Mouse (Mus musculus) hindbrain, postnatal 0 days (tissue): Measurements from ENCODE around the gene Gnaq. TPM values are rescaled to one million over a fixed set of nuclear protein-coding genes. Genes with fewer than 3 reads are reported as not detected.

Source experiments
- ATAC-seq: fragments of 200-750 bp; cut with Nextera tagmentation; 2 replicates; pipeline ENCODE4 v1.8.0; 2017; ENCODE audit warnings: mild to moderate bottlenecking, moderate TSS enrichment, moderate library complexity
- DNase-seq: peaks from one replicate; pipeline ENCODE4 v3.0.0-alpha.2; 2015; ENCODE audit warnings: low spot score
- H3K27ac ChIP-seq: fragments of 300-500 bp; sonication (generic); 2 replicates; pipeline ENCODE4 v1.5.1; 2014; ENCODE audit warnings: mild to moderate bottlenecking
- H3K27me3 ChIP-seq: fragments of 300-500 bp; sonication (generic); 2 replicates; pipeline ENCODE4 v1.6.1; 2014; ENCODE audit warnings: low read length, mixed read lengths; ENCODE audit not compliant: insufficient read depth
- H3K36me3 ChIP-seq: fragments of 300-500 bp; sonication (generic); 2 replicates; pipeline ENCODE4 v1.6.1; 2014; ENCODE audit warnings: low read length, mixed read lengths; ENCODE audit not compliant: insufficient read depth
- H3K4me1 ChIP-seq: fragments of 300-500 bp; sonication (generic); 2 replicates; pipeline ENCODE4 v1.6.1; 2014; ENCODE audit warnings: antibody characterized with exemption, low read length, mixed read lengths; ENCODE audit not compliant: insufficient read depth
- H3K4me2 ChIP-seq: fragments of 300-500 bp; sonication (generic); 2 replicates; pipeline ENCODE4 v1.6.1; 2014; ENCODE audit warnings: low read depth, mild to moderate bottlenecking, low read length, moderate library complexity, mixed read lengths
- H3K4me3 ChIP-seq: fragments of 300-500 bp; sonication (generic); 2 replicates; pipeline ENCODE4 v1.5.1; 2014; ENCODE audit warnings: low read length
- H3K9ac ChIP-seq: fragments of 300-500 bp; sonication (generic); replicated peaks from 2 replicates; pipeline ENCODE4 v1.6.1; 2014; ENCODE audit warnings: mild to moderate bottlenecking, low read length, moderate library complexity, mixed read lengths
- H3K9me3 ChIP-seq: fragments of 300-500 bp; sonication (generic); 2 replicates; pipeline ENCODE4 v1.6.1; 2016; ENCODE audit warnings: low read length, mixed read lengths
- CTCF ChIP-seq: IDR thresholded peaks from 2 replicates; pipeline ENCODE4 v1.5.1; 2016; ENCODE audit warnings: antibody characterized with exemption, control low read depth, low read depth
- WGBS: fragments of 180-500 bp; shearing (Covaris S2); extraction: QIAGEN DNeasy Blood & Tissue Kit; methylation state at CpG from one replicate; pipeline ENCODE4 v1.1.7; 2014; 5-methylcytosine and 5-hydroxymethylcytosine counted together
- microRNA-seq, 2 experiments: library from miRNA; unstranded; fragments of <30 nt; microRNA quantifications; one replicate each; pipeline ENCODE4; 2016
- polyA plus RNA-seq: library from polyadenylated mRNA; unstranded; fragments of >200 nt; fragmentation: Nextera tagmentation; extraction: Ambion mirVana; gene quantifications from 2 replicates; pipeline ENCODE4 v1.2.1, GENCODE M21; 2015
- total RNA-seq: library from RNA; depleted of rRNA; stranded (reverse); fragments of >200 nt; gene quantifications from 2 replicates; pipeline ENCODE4 v1.2.3, GENCODE M21; 2014; rRNA removed

Gene Gnaq
- total and polyA plus RNA-seq, 2 experiments from 2014 or later, result 85.7 to 101 TPM

DNA sequence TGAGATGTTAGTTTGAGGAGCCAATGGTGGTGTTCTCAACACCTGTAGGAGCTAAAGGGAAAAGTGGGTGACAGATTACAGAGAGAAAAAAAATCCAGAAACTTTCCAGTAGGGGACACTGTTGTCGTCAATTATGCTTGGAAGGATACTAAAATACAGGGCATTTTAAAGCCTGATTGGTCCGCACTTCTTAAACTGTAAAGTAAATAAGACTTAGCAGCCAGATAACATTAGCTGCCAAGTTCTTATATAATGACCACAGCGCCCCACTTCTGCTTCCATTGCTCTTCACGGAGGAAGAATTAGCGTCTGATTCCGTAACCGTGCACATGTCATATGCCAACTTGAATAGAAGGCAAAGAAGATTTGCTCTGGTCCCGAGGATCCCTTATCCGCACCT, 302.2 kb downstream of the Gnaq start:
- DNase-seq, result peak; percentile 51
- peak overlapping the region; percentile 36 for H3K4me3 ChIP-seq
- 18% methylated on average over 9 of the region's 9 CpGs for WGBS

DNA sequence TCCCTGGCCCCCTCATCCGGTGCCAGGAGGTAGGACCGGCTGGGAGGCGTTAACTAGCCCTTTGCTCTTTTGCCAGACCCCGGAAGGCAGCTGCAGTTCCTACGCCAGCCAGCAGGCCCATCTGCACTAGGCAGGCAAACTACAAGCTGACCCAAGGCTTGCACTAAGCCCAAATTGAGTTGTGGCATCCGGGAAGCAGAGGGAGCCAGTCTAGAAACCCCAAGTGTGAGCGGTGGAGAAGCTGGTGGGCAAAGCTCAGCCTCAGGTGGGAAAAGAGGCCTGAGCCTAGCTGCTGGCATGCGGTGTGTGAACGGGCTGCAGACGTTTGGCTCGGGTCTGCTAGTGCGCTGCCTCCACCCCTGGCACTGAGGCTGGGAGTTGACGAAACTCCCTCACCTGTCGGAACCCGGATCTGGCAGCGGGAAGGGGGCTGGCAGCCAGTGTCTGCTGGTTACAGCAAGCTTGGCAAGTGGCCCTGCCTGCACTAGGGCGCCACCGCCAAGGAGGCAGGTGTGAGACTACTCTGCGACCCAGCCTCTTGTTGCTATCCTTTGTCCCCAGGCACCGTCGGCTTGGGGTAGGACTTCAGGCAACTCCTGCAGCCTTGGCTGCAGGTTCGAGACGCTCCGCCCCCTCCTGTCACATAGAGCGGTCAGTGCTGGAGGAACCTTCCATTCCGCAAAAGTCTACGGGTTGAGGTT, 303.1 kb downstream of the Gnaq start, which contains the start of gene Gna14:
TSS of gene Gna14 (plus strand) at position 232 of the 701 bp plus-strand sequence.
- no peaks in the 10 kb centered on the region for H3K36me3 ChIP-seq
- H3K4me2 ChIP-seq, result peak within 1 kb of the TSS; percentile 68
- TF ChIP-seq CTCF, result peak; percentile 84
- ATAC-seq, result peak; percentile 73
- H3K9ac ChIP-seq, result no peak within 1 kb of the TSS
- H3K4me1 ChIP-seq, result peaks cover 8% of the 10 kb centered on the region
- H3K4me3 ChIP-seq, result peak within 1 kb of the TSS; percentile 36
- H3K27ac ChIP-seq, result no peak within 1 kb of the TSS
- peak; percentile 75 for DNase-seq
- 2% methylated on average over 27 of the region's 27 CpGs for WGBS
- 0 out of 2 replicates have a peak, but pooled peaks cover 3% of the 10 kb centered on the region for H3K27me3 ChIP-seq
- no peaks in the 10 kb centered on the region for H3K9me3 ChIP-seq

More for the DNA sequence above, 302.2 kb downstream of the Gnaq start:
- TF ChIP-seq CTCF, result peak; percentile 58
- H3K4me1 ChIP-seq, result peaks cover 8% of the 10 kb centered on the region
- H3K27me3 ChIP-seq, result 0 out of 2 replicates have a peak, but pooled peaks cover 3% of the 10 kb centered on the region
- no peak overlapping the region for H3K9ac ChIP-seq
- no peaks in the 10 kb centered on the region for H3K9me3 ChIP-seq
- no peak overlapping the region for H3K27ac ChIP-seq
- no peaks in the 10 kb centered on the region for H3K36me3 ChIP-seq
- H3K4me2 ChIP-seq, result peak overlapping the region; percentile 68
- 0 out of 2 replicates have a peak, but pooled peaks have one; percentile 6 for ATAC-seq

DNA sequence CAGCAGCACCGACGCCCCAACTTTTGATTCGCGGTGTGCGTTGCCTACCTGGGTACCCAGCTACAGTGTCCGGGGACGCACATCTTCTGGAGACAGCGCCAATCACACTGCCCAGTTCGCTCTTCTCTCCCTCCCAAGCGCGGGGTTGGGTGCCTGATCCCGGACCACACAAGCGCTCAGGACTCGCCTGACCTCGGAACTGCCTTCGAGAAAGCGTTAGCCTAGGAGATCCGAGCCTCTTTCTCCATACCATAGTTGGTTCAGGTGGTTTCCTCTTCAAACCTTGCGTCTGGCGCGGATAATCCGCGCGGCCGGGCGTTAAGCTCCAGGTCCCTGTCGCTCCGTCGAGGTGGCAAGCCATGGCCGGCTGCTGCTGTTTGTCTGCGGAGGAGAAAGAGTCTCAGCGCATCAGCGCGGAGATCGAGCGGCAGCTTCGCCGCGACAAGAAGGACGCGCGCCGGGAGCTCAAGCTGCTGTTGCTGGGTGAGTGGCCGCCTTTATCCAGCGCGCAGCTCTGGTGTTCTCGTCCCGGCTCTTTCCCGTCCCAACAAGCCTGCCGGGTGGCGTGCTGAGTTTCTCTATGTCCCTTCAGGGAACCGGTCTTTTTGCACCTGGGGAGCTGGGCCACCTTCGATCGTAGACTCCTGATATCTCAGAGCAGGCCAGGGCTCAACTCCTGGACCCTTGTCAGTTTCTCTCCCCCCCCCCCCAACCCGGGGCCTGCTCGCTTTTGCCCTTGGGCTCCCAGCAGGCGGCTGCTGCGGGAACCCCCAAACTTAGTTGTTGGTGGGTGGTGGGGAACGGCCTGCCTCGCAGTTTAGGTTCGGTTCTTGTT, 303.9 kb downstream of the Gnaq start:
- Histone ChIP-seq H3K9me3 (no peaks in the 10 kb centered on the region), H3K4me1 (peaks cover 8% of the 10 kb centered on the region), H3K9ac (no peak overlapping the region), H3K36me3 (no peaks in the 10 kb centered on the region), H3K27ac (no peak overlapping the region), H3K4me3 (peak overlapping the region; percentile 36), H3K4me2 (peak overlapping the region; percentile 68), H3K27me3 (0 out of 2 replicates have a peak, but pooled peaks cover 3% of the 10 kb centered on the region)
- 3% methylated on average over 61 of the region's 61 CpGs for WGBS
- peak; percentile 45 for DNase-seq
- ATAC-seq, result peak; percentile 27
- TF ChIP-seq CTCF, result no peak

Small RNA genes within 50 kb of the gene (microRNA-seq; reads per million reads assigned to microRNA genes)
- 0 reads per million in 2 experiments for gene Mir496b

Other genes with a start within 250 kb of the Gnaq start
- gene Psat1, start 185.5 kb upstream of the Gnaq start, total RNA-seq, result 84.8 and 96.6 TPM in 2 replicates
- 79.8 and 92.3 TPM in 2 replicates for gene Psat1, start 185.5 kb upstream of the Gnaq start, polyA plus RNA-seq
- 15.5 and 28.0 TPM in 2 replicates for gene Cep78, start 147.8 kb upstream of the Gnaq start, total RNA-seq
- gene Cep78, start 147.8 kb upstream of the Gnaq start, polyA plus RNA-seq, result 20.9 and 22.8 TPM in 2 replicates